Mouse (Mus musculus) stomach, postnatal 0 days (tissue): Measurements from ENCODE around the gene Htt. TPM values are rescaled to one million over a fixed set of nuclear protein-coding genes. Genes with fewer than 3 reads are reported as not detected.

Experiments used
- ATAC-seq: fragments of 200-750 bp; cut with Nextera tagmentation; 2 replicates; pipeline ENCODE4 v1.8.0; 2017; ENCODE audit not compliant: low FRiP score, low TSS enrichment
- DNase-seq: peaks from one replicate; pipeline ENCODE4 v3.0.0-alpha.2; 2016; ENCODE audit warnings: low spot score
- H3K27ac ChIP-seq: fragments of 300-500 bp; sonication (generic); replicated peaks from 2 replicates; pipeline ENCODE4 v1.5.1; 2014; ENCODE audit warnings: mild to moderate bottlenecking, control low read depth
- H3K27me3 ChIP-seq: fragments of 300-500 bp; sonication (generic); 2 replicates; pipeline ENCODE4 v1.6.1; 2014; ENCODE audit warnings: low read length; ENCODE audit not compliant: control insufficient read depth, insufficient read depth
- H3K36me3 ChIP-seq: fragments of 300-500 bp; sonication (generic); 2 replicates; pipeline ENCODE4 v1.6.1; 2014; ENCODE audit warnings: low read length, mixed read lengths; ENCODE audit not compliant: control insufficient read depth, insufficient read depth
- H3K4me1 ChIP-seq: fragments of 300-500 bp; sonication (generic); replicated peaks from 2 replicates; pipeline ENCODE4 v1.6.1; 2014; ENCODE audit warnings: antibody characterized with exemption; ENCODE audit not compliant: control insufficient read depth, insufficient read depth
- H3K4me2 ChIP-seq: fragments of 300-500 bp; sonication (generic); replicated peaks from 2 replicates; pipeline ENCODE4 v1.6.1; 2014; ENCODE audit warnings: low read depth, mild to moderate bottlenecking, control low read depth, moderate library complexity
- H3K4me3 ChIP-seq: fragments of 300-500 bp; sonication (generic); 2 replicates; pipeline ENCODE4 v1.5.1; 2014; ENCODE audit warnings: low read depth, low read length, control low read depth
- H3K9ac ChIP-seq: fragments of 300-500 bp; sonication (generic); 2 replicates; pipeline ENCODE4 v1.6.1; 2014; ENCODE audit warnings: mild to moderate bottlenecking, low read length, control low read depth, mixed read lengths
- H3K9me3 ChIP-seq: fragments of 300-500 bp; sonication (generic); 2 replicates; pipeline ENCODE4 v1.6.1; 2016; ENCODE audit warnings: low read length; ENCODE audit not compliant: control insufficient read depth
- CTCF ChIP-seq: IDR thresholded peaks from 2 replicates; pipeline ENCODE4 v1.5.1; 2016; ENCODE audit warnings: antibody characterized with exemption, low read depth, mild to moderate bottlenecking, moderate library complexity
- EP300 ChIP-seq: optimal IDR thresholded peaks from 2 replicates; pipeline ENCODE3; 2016; ENCODE audit warnings: antibody characterized with exemption
- WGBS: fragments of 180-500 bp; shearing (Covaris S2); extraction: QIAGEN DNeasy Blood & Tissue Kit; methylation state at CpG from one replicate; pipeline ENCODE4 v1.1.7; 2014; 5-methylcytosine and 5-hydroxymethylcytosine counted together
- polyA plus RNA-seq: library from polyadenylated mRNA; unstranded; fragments of >200 nt; fragmentation: Nextera tagmentation; extraction: Ambion mirVana; gene quantifications from 2 replicates; pipeline ENCODE4 v1.2.1, GENCODE M21; 2015

Htt gene
- polyA plus RNA-seq, 1 experiment from 2014 or later: 3.5 TPM

- no peak overlapping the region for H3K4me2 ChIP-seq
- peaks cover 27% of the 10 kb centered on the region for H3K36me3 ChIP-seq
- H3K4me3 ChIP-seq: no peak overlapping the region
- no peaks in the 10 kb centered on the region for H3K27me3 ChIP-seq
- H3K27ac ChIP-seq: no peak overlapping the region
- ATAC-seq (no peak), DNase-seq (no peak)
- WGBS: 94% methylated on average over 6 of the region's 6 CpGs
- no peaks in the 10 kb centered on the region for H3K9me3 ChIP-seq
- no peak for TF ChIP-seq EP300
- no peaks in the 10 kb centered on the region for H3K4me1 ChIP-seq
- H3K9ac ChIP-seq: no peak overlapping the region
Measured at GRCm38 (mm10) chr5:34899787-34900469, 138.4 kb downstream of the Htt start.

GRCm38 (mm10) chr5:34902371-34902770, 140.8 kb downstream of the Htt start:
- no peak overlapping the region for H3K27ac ChIP-seq

GRCm38 (mm10) chr5:34902811-34903385, 141.4 kb downstream of the Htt start:
- Histone ChIP-seq H3K4me3 (no peak overlapping the region), H3K4me1 (no peaks in the 10 kb centered on the region), H3K27ac (no peak overlapping the region), H3K4me2 (no peak overlapping the region), H3K27me3 (no peaks in the 10 kb centered on the region), H3K9me3 (no peaks in the 10 kb centered on the region), H3K9ac (no peak overlapping the region), H3K36me3 (peaks cover 26% of the 10 kb centered on the region)
- WGBS: 50% methylated on average over 5 of the region's 5 CpGs
- peak; percentile 53; the same call in 1 of the 2 replicates for ATAC-seq
- peak; percentile 55 for DNase-seq
- TF ChIP-seq EP300 (no peak), CTCF (peak; percentile 65)

More at GRCm38 (mm10) chr5:34902371-34902770, 140.8 kb downstream of the Htt start:
- H3K9me3 ChIP-seq: no peaks in the 10 kb centered on the region
- H3K36me3 ChIP-seq: peaks cover 29% of the 10 kb centered on the region
- no peak overlapping the region for H3K4me2 ChIP-seq
- DNase-seq: no peak
- no peaks in the 10 kb centered on the region for H3K4me1 ChIP-seq
- H3K9ac ChIP-seq: no peak overlapping the region
- no peak for TF ChIP-seq CTCF
- TF ChIP-seq EP300: no peak
- H3K27me3 ChIP-seq: no peaks in the 10 kb centered on the region
- ATAC-seq: no peak
- no peak overlapping the region for H3K4me3 ChIP-seq

- no peak for TF ChIP-seq EP300
- no peaks in the 10 kb centered on the region for H3K4me1 ChIP-seq
- H3K27me3 ChIP-seq: no peaks in the 10 kb centered on the region
- H3K9ac ChIP-seq: no peak overlapping the region
- no peak overlapping the region for H3K27ac ChIP-seq
- ATAC-seq (no peak), DNase-seq (no peak)
- H3K9me3 ChIP-seq: no peaks in the 10 kb centered on the region
- no peak overlapping the region for H3K4me3 ChIP-seq
- H3K4me2 ChIP-seq: no peak overlapping the region
- peaks cover 19% of the 10 kb centered on the region for H3K36me3 ChIP-seq
Measured at GRCm38 (mm10) chr5:34904412-34904811, 142.9 kb downstream of the Htt start.

GRCm38 (mm10) chr5:34907230-34907629, 145.7 kb downstream of the Htt start:
- Histone ChIP-seq H3K27ac (no peak overlapping the region), H3K9ac (no peak overlapping the region), H3K27me3 (no peaks in the 10 kb centered on the region), H3K4me3 (no peak overlapping the region), H3K4me2 (no peak overlapping the region), H3K4me1 (no peaks in the 10 kb centered on the region), H3K36me3 (peaks cover 14% of the 10 kb centered on the region), H3K9me3 (no peaks in the 10 kb centered on the region)
- ATAC-seq (no peak), DNase-seq (no peak)
- no peak for TF ChIP-seq EP300
- TF ChIP-seq CTCF: no peak
- WGBS: 83% methylated on average over 4 of the region's 4 CpGs

- peaks cover 14% of the 10 kb centered on the region for H3K36me3 ChIP-seq
- ATAC-seq: peak; percentile 45; the same call in 1 of the 2 replicates
- H3K4me3 ChIP-seq: no peak within 1 kb of the TSS
- H3K4me2 ChIP-seq: no peak within 1 kb of the TSS
- TF ChIP-seq CTCF (no peak), EP300 (no peak)
- no peaks in the 10 kb centered on the region for H3K4me1 ChIP-seq
- H3K9me3 ChIP-seq: no peaks in the 10 kb centered on the region
- H3K27ac ChIP-seq: peak within 1 kb of the TSS; percentile 75
- no peak for DNase-seq
- no peaks in the 10 kb centered on the region for H3K27me3 ChIP-seq
- H3K9ac ChIP-seq: no peak within 1 kb of the TSS
- 71% methylated on average over 6 of the region's 6 CpGs for WGBS
Measured at GRCm38 (mm10) chr5:34907910-34908725, 146.6 kb downstream of the Htt start, which contains the start of gene Msantd1. Gene Msantd1, plus strand, starts transcription at chr5:34908012.
